Mouse (Mus musculus) kidney, postnatal 0 days (tissue): ENCODE data around the gene Aloxe3. TPM values are rescaled to one million over a fixed set of nuclear protein-coding genes. Genes with fewer than 3 reads are reported as not detected.

Experiments used
- ATAC-seq: fragments of 200-750 bp; cut with Nextera tagmentation; replicated peaks from 2 replicates; pipeline ENCODE4 v1.8.0; 2017; ENCODE audit warnings: low read depth, moderate number of reproducible peaks, moderate TSS enrichment, moderate library complexity; ENCODE audit not compliant: low FRiP score
- DNase-seq: peaks from one replicate; pipeline ENCODE4 v3.0.0-alpha.2; 2016; ENCODE audit warnings: low spot score
- H3K27ac ChIP-seq: fragments of 300-500 bp; sonication (generic); 2 replicates; pipeline ENCODE4 v1.5.1; 2014; ENCODE audit warnings: mild to moderate bottlenecking
- H3K27me3 ChIP-seq: fragments of 300-500 bp; sonication (generic); 2 replicates; pipeline ENCODE4 v1.6.1; 2014; ENCODE audit warnings: low read length, mixed read lengths; ENCODE audit not compliant: insufficient read depth
- H3K36me3 ChIP-seq: fragments of 300-500 bp; sonication (generic); 2 replicates; pipeline ENCODE4 v1.6.1; 2014; ENCODE audit warnings: low read length, mixed read lengths; ENCODE audit not compliant: insufficient read depth
- H3K4me1 ChIP-seq: fragments of 300-500 bp; sonication (generic); replicated peaks from 2 replicates; pipeline ENCODE4 v1.6.1; 2014; ENCODE audit warnings: antibody characterized with exemption, low read length, mixed read lengths; ENCODE audit not compliant: insufficient read depth
- H3K4me2 ChIP-seq: fragments of 300-500 bp; sonication (generic); 2 replicates; pipeline ENCODE4 v1.6.1; 2014; ENCODE audit warnings: mild to moderate bottlenecking, low read length, moderate library complexity, mixed read lengths
- H3K4me3 ChIP-seq: fragments of 300-500 bp; sonication (generic); replicated peaks from 2 replicates; pipeline ENCODE4 v1.5.1; 2014; ENCODE audit warnings: low read depth, low read length
- H3K9ac ChIP-seq: fragments of 300-500 bp; sonication (generic); 2 replicates; pipeline ENCODE4 v1.6.1; 2014; ENCODE audit warnings: low read depth, low read length
- H3K9me3 ChIP-seq: fragments of 300-500 bp; sonication (generic); replicated peaks from 2 replicates; pipeline ENCODE4 v1.6.1; 2016; ENCODE audit warnings: low read length, inconsistent platforms, mixed read lengths
- CTCF ChIP-seq: IDR thresholded peaks from 2 replicates; pipeline ENCODE4 v1.5.1; 2016; ENCODE audit warnings: antibody characterized with exemption, low read depth, mild to moderate bottlenecking, moderate library complexity
- WGBS: fragments of 180-500 bp; shearing (Covaris S2); extraction: QIAGEN DNeasy Blood & Tissue Kit; methylation state at CpG from one replicate; pipeline ENCODE4 v1.1.7; 2014; 5-methylcytosine and 5-hydroxymethylcytosine counted together
- polyA plus RNA-seq: library from polyadenylated mRNA; unstranded; fragments of >200 nt; fragmentation: Nextera tagmentation; extraction: Ambion mirVana; gene quantifications from 2 replicates; pipeline ENCODE4 v1.2.1, GENCODE M21; 2015

The Aloxe3 gene
- polyA plus RNA-seq, 1 experiment from 2014 or later = 0.54 TPM

- Histone ChIP-seq H3K27me3 (no peaks in the 10 kb centered on the region), H3K9me3 (no peaks in the 10 kb centered on the region), H3K27ac (no peak overlapping the region), H3K9ac (no peak overlapping the region), H3K4me2 (no peak overlapping the region), H3K4me3 (no peak overlapping the region), H3K36me3 (no peaks in the 10 kb centered on the region), H3K4me1 (no peaks in the 10 kb centered on the region)
- ATAC-seq = no peak
- WGBS = 91% methylated on average over 8 of the region's 8 CpGs
- DNase-seq = no peak
- no peak for TF ChIP-seq CTCF
Measured at GRCm38 (mm10) chr11:69080855-69081222, 44.9 kb upstream of the Aloxe3 start.

GRCm38 (mm10) chr11:69081613-69082012 is 44.1 kb upstream of the Aloxe3 start:
- Histone ChIP-seq H3K4me2 (no peak overlapping the region), H3K9me3 (no peaks in the 10 kb centered on the region), H3K9ac (no peak overlapping the region), H3K4me1 (no peaks in the 10 kb centered on the region), H3K27me3 (no peaks in the 10 kb centered on the region), H3K36me3 (no peaks in the 10 kb centered on the region), H3K27ac (no peak overlapping the region), H3K4me3 (no peak overlapping the region)
- TF ChIP-seq CTCF = no peak
- ATAC-seq (no peak), DNase-seq (no peak)
- 74% methylated on average over 7 of the region's 7 CpGs for WGBS

GRCm38 (mm10) chr11:69085608-69086007 is 40.1 kb upstream of the Aloxe3 start:
- DNase-seq (no peak), ATAC-seq (no peak)
- Histone ChIP-seq H3K9ac (no peak overlapping the region), H3K27ac (no peak overlapping the region), H3K4me3 (no peak overlapping the region), H3K4me1 (peaks cover 12% of the 10 kb centered on the region), H3K4me2 (no peak overlapping the region), H3K9me3 (no peaks in the 10 kb centered on the region), H3K36me3 (0 out of 2 replicates have a peak, but pooled peaks cover 4% of the 10 kb centered on the region), H3K27me3 (no peaks in the 10 kb centered on the region)
- TF ChIP-seq CTCF = no peak
- WGBS = 59% methylated on average over 6 of the region's 6 CpGs

GRCm38 (mm10) chr11:69086390-69086789 is 39.3 kb upstream of the Aloxe3 start:
- peaks cover 7% of the 10 kb centered on the region; the same call in 1 of the 2 replicates for H3K36me3 ChIP-seq
- no peaks in the 10 kb centered on the region for H3K27me3 ChIP-seq
- no peak for TF ChIP-seq CTCF
- no peaks in the 10 kb centered on the region for H3K9me3 ChIP-seq
- H3K4me3 ChIP-seq = no peak overlapping the region
- ATAC-seq (no peak), DNase-seq (peak; percentile 11)
- peaks cover 12% of the 10 kb centered on the region for H3K4me1 ChIP-seq
- no peak overlapping the region for H3K9ac ChIP-seq
- no peak overlapping the region for H3K4me2 ChIP-seq
- 0 out of 2 replicates have a peak overlapping the region, but pooled peaks have one; percentile 98 for H3K27ac ChIP-seq
- 44% methylated on average over 6 of the region's 6 CpGs for WGBS

- H3K9me3 ChIP-seq = no peaks in the 10 kb centered on the region
- DNase-seq (peak; percentile 82), ATAC-seq (peak; percentile 23)
- H3K9ac ChIP-seq = no peak overlapping the region
- H3K27me3 ChIP-seq = no peaks in the 10 kb centered on the region
- 27% methylated on average over 4 of the region's 4 CpGs for WGBS
- no peak for TF ChIP-seq CTCF
- no peak overlapping the region for H3K4me2 ChIP-seq
- peaks cover 12% of the 10 kb centered on the region for H3K4me1 ChIP-seq
- H3K27ac ChIP-seq = peak overlapping the region; percentile 98
- peaks cover 12% of the 10 kb centered on the region; the same call in 1 of the 2 replicates for H3K36me3 ChIP-seq
- no peak overlapping the region for H3K4me3 ChIP-seq
Measured at GRCm38 (mm10) chr11:69087082-69087481, 38.6 kb upstream of the Aloxe3 start.

GRCm38 (mm10) chr11:69087597-69087996 is 38.1 kb upstream of the Aloxe3 start:
- peak overlapping the region; percentile 95; the same call in 1 of the 2 replicates for H3K4me2 ChIP-seq
- H3K27me3 ChIP-seq = no peaks in the 10 kb centered on the region
- no peak overlapping the region for H3K9ac ChIP-seq
- H3K4me3 ChIP-seq = no peak overlapping the region
- 56% methylated on average over 2 of the region's 2 CpGs for WGBS
- peaks cover 13% of the 10 kb centered on the region; the same call in 1 of the 2 replicates for H3K36me3 ChIP-seq
- no peak for TF ChIP-seq CTCF
- no peak for DNase-seq
- H3K27ac ChIP-seq = peak overlapping the region; percentile 98
- H3K4me1 ChIP-seq = peaks cover 12% of the 10 kb centered on the region
- H3K9me3 ChIP-seq = no peaks in the 10 kb centered on the region
- ATAC-seq = no peak
